Mouse (Mus musculus): Measurements from ENCODE around the gene Afdn. TPM values are rescaled to one million over a fixed set of nuclear protein-coding genes. Genes with fewer than 3 reads are reported as not detected.
"Not testable (repeated sequence)": the region's sequence is repeated elsewhere in the genome, so short reads cannot be mapped to it uniquely, and the experiment has no call there.

The Afdn gene
- polyA plus RNA-seq, 1 experiment from 2014 or later: 65.6 TPM

DNA sequence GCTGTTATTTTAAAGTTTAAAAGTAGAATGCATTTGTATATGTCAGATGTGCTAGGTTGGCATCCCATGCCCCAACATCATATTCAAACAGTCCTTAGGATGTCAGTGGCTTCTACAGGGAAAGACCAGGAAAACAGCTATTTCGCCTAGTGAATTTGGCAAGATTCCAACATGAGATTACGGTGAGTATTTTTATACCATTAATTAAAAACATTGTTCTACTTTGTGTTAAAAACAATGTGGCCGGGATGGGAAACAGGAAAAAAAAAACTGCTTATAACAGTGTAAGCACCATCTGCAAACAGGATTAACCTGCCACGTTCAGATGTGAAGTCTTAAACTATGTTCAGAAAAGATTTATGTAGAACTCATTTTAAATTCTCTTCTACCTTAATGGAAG, 153.6 kb downstream of the Afdn start:
- Histone ChIP-seq H3K4me1 (peaks cover 8% of the 10 kb centered on the region), H3K27me3 (ENCODE audit: low read depth, poor library complexity, severe bottlenecking) (no peaks in the 10 kb centered on the region), H3K36me3 (no peaks in the 10 kb centered on the region), H3K4me3 (no peak overlapping the region), H3K9me3 (replicated peaks) (no peaks in the 10 kb centered on the region), H3K27ac (no peak overlapping the region)
- DNase-seq (ENCODE audit: low spot score): no peak
- WGBS: 83% methylated on average over 4 of the region's 4 CpGs

DNA sequence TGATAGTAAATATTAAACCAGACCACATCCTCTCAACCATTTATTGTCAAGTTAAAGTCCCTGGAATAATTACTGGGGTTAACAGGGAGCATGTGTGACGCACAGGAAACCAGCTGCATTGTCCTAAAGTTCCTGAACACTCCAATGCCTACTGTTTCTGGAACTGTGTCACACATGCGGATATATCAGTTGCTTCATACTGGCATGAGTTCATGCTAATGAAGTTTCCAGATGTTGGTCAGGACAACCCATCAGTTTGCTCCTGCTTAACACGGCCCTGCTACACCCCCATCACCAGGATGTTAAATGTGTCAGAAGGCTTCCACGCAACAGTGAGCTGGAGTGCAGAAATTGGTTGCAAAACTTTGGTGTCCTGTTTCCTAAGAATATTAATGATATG, 154.2 kb downstream of the Afdn start:
- no peaks in the 10 kb centered on the region for H3K9me3 ChIP-seq (replicated peaks)
- no peaks in the 10 kb centered on the region for H3K27me3 ChIP-seq (ENCODE audit: low read depth, poor library complexity, severe bottlenecking)
- no peak for DNase-seq (ENCODE audit: low spot score)
- H3K4me1 ChIP-seq: peaks cover 8% of the 10 kb centered on the region
- WGBS: 63% methylated on average over 4 of the region's 4 CpGs
- no peak overlapping the region for H3K27ac ChIP-seq
- H3K36me3 ChIP-seq: no peaks in the 10 kb centered on the region
- no peak overlapping the region for H3K4me3 ChIP-seq

DNA sequence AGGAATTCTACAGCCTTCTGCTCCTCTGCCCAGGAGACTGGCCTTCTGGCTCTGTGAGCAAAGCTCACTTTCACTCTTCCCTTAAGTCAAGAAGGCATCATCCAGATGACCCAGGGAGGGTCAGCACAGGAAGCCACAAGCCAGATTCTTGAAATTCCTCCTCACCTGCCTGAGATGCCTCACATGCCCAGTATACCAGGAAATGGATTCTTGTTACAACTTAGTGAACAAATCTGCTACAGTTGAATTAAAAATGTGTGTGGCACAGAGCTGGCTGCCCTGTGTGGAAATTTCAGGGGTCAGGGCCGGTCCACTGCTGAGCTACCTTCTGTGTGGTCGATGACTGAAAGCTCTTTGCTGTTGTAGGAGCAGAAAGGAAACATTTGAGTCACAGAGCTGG, 160.4 kb downstream of the Afdn start:
- Histone ChIP-seq H3K4me1 (peaks cover 15% of the 10 kb centered on the region), H3K4me3 (no peak overlapping the region), H3K27me3 (ENCODE audit: low read depth, poor library complexity, severe bottlenecking) (no peaks in the 10 kb centered on the region), H3K9me3 (replicated peaks) (no peaks in the 10 kb centered on the region), H3K36me3 (no peaks in the 10 kb centered on the region), H3K27ac (peak overlapping the region; percentile 46; the same call in 1 of the 2 replicates)
- 71% methylated on average over 2 of the region's 2 CpGs for WGBS
- no peak for DNase-seq (ENCODE audit: low spot score)

DNA sequence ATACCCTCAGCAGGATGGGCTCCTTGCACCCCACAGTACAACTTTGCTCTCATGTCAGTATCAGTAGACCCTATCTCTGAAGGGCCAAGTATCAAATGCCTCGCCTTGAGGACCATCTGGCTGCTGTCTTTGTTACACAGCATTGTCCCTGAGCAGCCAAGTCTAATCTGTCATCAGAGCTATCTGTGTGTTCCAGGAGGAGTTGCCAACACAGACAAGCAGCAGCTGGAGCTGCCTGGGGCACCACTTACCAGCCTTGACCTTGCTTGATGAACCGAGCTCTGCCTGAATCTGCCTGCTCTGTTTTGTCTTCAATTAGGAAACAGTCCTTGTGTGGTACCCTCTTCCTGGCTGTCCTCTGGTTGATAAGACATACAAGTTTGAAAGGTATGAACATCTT, 163.1 kb downstream of the Afdn start:
- Histone ChIP-seq H3K9me3 (replicated peaks) (no peaks in the 10 kb centered on the region), H3K27me3 (ENCODE audit: low read depth, poor library complexity, severe bottlenecking) (no peaks in the 10 kb centered on the region), H3K4me1 (peaks cover 15% of the 10 kb centered on the region), H3K36me3 (no peaks in the 10 kb centered on the region), H3K4me3 (no peak overlapping the region), H3K27ac (no peak overlapping the region)
- 76% methylated on average over 2 of the region's 2 CpGs for WGBS
- DNase-seq (ENCODE audit: low spot score): no peak

DNA sequence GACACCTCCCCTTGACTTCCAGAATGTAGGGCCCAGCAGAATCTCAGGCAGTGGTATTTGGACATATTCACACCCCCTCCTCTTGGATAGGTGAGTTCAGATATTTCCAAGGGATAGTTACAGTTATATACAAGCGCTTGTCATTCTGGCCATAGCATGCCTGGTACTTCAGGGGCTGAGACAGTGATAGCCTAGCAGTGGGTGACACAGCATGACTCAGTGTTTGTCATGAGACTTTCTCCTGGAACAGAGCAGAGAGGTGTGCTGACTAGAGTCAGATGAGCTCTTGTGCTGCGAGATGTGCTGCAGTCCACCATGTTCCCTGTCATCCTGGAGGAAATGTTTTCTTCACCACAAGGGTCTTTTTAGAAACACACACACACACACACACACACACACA, 164.2 kb downstream of the Afdn start:
- DNase-seq (ENCODE audit: low spot score): no peak
- no peak overlapping the region for H3K4me3 ChIP-seq
- no peaks in the 10 kb centered on the region for H3K27me3 ChIP-seq (ENCODE audit: low read depth, poor library complexity, severe bottlenecking)
- H3K27ac ChIP-seq: no peak overlapping the region
- H3K4me1 ChIP-seq: peaks cover 15% of the 10 kb centered on the region
- H3K9me3 ChIP-seq (replicated peaks): no peaks in the 10 kb centered on the region
- no peaks in the 10 kb centered on the region for H3K36me3 ChIP-seq
- WGBS: 93% methylated on average over 2 of the region's 2 CpGs

DNA sequence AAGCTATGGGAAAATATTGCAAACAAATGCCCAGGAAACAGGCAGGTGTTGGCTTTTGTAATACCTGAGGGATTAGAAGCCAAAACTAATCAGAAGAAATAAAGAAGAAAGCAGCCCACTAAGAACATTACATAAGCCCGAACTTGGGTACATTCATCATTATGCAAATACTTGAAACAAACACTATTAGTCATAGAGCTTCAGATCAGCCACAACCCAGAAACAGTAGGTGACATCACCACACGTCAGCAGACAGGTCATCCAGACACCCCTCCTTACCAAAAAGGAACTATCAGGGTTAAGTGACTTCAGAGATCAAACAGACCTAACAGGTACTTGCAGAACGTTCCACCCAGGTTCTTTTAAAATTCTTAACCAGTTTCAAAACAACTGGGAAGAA, 165.6 kb downstream of the Afdn start:
- Histone ChIP-seq H3K4me1 (peaks cover 3% of the 10 kb centered on the region), H3K27ac (no peak overlapping the region), H3K36me3 (no peaks in the 10 kb centered on the region), H3K9me3 (replicated peaks) (no peaks in the 10 kb centered on the region), H3K27me3 (ENCODE audit: low read depth, poor library complexity, severe bottlenecking) (no peaks in the 10 kb centered on the region), H3K4me3 (no peak overlapping the region)
- no peak for DNase-seq (ENCODE audit: low spot score)
- WGBS: 64% methylated on average over 3 of the region's 3 CpGs

DNA sequence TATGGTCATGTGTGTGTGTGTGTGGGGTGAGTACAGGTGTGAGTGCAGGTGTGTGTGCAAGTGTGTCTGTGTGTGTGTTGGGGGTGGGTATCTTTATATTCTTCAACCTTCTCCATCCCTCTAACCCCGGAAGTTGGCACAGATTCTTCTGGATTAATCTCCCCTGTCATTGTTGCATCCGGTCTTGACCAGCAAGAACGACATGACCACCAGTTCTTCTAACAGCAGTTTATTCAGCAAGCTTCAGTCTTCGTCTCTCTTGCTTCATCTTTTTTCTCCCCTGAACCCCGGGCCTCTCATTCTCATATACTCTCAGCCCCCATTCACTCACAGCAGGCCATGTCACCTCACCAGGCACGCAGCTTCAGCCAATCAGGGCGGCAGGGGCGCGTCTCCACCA, 170.1 kb downstream of the Afdn start:
- 83% methylated on average over 9 of the region's 9 CpGs for WGBS
- DNase-seq (ENCODE audit: low spot score): no peak
- Histone ChIP-seq H3K4me1 (no peaks in the 10 kb centered on the region), H3K4me3 (no peak overlapping the region), H3K9me3 (replicated peaks) (no peaks in the 10 kb centered on the region), H3K27me3 (ENCODE audit: low read depth, poor library complexity, severe bottlenecking) (no peaks in the 10 kb centered on the region), H3K36me3 (no peaks in the 10 kb centered on the region), H3K27ac (no peak overlapping the region)

DNA sequence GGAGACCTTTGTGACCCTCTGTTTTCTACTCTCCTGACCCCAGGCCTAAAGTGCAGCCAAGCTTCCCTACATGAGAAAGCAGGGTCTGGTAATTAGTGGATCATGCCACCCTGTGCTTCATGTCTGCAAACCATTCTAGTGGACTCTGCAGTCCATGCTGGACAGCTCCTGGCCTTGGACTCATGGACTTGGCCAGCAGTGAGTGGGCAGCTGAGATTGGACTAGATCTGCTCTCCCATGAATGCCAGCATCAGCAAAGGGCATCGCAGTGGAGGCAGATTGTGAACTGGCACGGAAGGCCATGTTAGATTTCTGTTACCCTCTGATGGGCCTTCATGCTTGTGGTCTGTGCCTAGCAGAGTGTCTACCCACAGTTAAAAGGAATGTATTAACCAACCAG, 175.0 kb downstream of the Afdn start:
- H3K9me3 ChIP-seq (replicated peaks); H3K4me3 ChIP-seq; H3K27me3 ChIP-seq (ENCODE audit: low read depth, poor library complexity, severe bottlenecking); H3K27ac ChIP-seq; H3K4me1 ChIP-seq; DNase-seq (ENCODE audit: low spot score); H3K36me3 ChIP-seq: not testable (repeated sequence)
- WGBS: 87% methylated on average over 2 of the region's 2 CpGs

DNA sequence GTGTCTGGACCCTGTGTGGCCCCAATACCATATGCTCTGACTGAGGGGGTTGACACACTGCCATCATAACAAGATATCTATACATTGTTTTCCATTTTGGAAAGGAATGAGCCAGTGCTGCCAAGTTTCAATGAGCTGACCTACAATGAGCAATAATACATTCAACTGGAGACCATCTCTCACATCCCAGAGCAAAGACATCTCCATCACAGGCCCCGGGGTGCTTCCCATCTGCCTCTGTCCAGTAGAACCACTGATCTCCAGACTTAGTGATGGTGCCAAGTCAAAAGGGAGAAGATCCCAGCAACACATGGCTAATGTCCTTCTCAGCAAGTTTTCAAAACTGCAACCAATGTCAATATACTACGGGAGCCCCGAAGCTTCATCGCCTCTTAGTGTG, 177.4 kb downstream of the Afdn start:
- no peaks in the 10 kb centered on the region for H3K27me3 ChIP-seq (ENCODE audit: low read depth, poor library complexity, severe bottlenecking)
- H3K36me3 ChIP-seq: no peaks in the 10 kb centered on the region
- H3K4me1 ChIP-seq: no peaks in the 10 kb centered on the region
- no peak overlapping the region for H3K27ac ChIP-seq
- WGBS: 94% methylated on average over 4 of the region's 4 CpGs
- no peak for DNase-seq (ENCODE audit: low spot score)
- H3K4me3 ChIP-seq: no peak overlapping the region
- no peaks in the 10 kb centered on the region for H3K9me3 ChIP-seq (replicated peaks)

DNA sequence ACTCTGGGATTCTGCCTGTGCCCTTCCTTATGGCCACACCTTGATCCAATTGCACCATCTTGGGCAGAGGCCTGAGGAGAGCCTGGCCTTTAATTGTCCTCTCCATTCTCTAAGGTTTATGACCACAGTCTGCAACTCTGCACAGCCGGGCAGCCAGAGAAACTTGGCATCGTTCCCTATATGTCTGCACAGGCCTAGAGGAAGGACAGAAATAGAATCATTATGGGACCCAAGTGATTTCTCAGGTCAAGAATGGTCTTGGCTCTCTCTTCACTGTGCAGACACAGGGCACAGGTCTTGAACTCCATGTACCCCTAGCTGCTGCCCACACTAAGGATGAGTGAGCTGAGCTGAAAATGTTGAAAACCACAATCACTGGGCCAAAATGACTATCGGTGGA, 178.3 kb downstream of the Afdn start:
- Histone ChIP-seq H3K4me3 (no peak overlapping the region), H3K4me1 (no peaks in the 10 kb centered on the region), H3K27ac (no peak overlapping the region), H3K27me3 (ENCODE audit: low read depth, poor library complexity, severe bottlenecking) (no peaks in the 10 kb centered on the region), H3K9me3 (replicated peaks) (no peaks in the 10 kb centered on the region), H3K36me3 (no peaks in the 10 kb centered on the region)
- 94% methylated on average over 3 of the region's 3 CpGs for WGBS
- DNase-seq (ENCODE audit: low spot score): no peak

DNA sequence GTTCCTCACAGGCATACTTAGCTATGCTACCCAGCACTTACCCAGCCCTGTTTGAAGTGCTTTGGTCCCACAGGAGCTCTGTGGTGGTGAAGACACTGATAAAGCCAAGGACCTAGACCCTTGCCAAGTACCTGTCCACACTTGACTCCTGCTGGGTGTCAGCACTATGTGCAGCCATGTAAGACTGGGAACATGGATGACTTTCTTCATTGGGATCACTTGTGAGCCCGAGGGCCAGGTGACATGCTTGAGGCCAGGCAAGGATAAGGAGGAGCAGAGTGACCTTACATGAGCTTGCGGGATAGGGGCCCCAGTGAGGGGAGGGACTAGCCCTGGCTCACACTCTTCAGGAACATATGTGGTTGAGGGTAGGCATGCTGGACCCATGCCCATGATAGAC, 178.9 kb downstream of the Afdn start:
- not testable (repeated sequence) for DNase-seq (ENCODE audit: low spot score); H3K4me3 ChIP-seq; H3K9me3 ChIP-seq (replicated peaks); H3K27ac ChIP-seq; H3K4me1 ChIP-seq; H3K36me3 ChIP-seq; H3K27me3 ChIP-seq (ENCODE audit: low read depth, poor library complexity, severe bottlenecking)
- 86% methylated on average over 2 of the region's 2 CpGs for WGBS

DNA sequence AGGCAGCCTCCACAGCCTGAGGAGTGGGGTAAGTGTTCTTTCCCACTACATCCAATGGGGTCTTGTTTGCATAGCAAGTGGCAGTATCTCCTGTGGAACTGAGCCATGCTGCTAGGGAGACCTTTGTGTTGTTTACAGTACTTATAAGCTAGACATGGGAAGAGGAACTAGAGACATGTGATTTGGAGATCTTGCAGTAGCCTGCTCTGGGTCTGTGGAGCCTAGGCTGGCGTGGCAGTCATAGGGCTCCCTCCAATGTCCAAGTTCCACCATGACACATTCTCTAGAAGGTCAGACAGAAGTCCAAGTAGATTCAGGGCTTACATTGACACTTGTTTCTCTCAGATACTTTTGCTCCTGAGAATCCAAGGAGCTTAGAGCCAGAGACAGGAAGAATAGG, 180.1 kb downstream of the Afdn start:
- Histone ChIP-seq H3K27ac (no peak overlapping the region), H3K36me3 (no peaks in the 10 kb centered on the region), H3K4me3 (no peak overlapping the region), H3K9me3 (replicated peaks) (no peaks in the 10 kb centered on the region), H3K27me3 (ENCODE audit: low read depth, poor library complexity, severe bottlenecking) (no peaks in the 10 kb centered on the region), H3K4me1 (no peaks in the 10 kb centered on the region)
- DNase-seq (ENCODE audit: low spot score): no peak
- 73% methylated on average over 1 of the region's 1 CpGs for WGBS

DNA sequence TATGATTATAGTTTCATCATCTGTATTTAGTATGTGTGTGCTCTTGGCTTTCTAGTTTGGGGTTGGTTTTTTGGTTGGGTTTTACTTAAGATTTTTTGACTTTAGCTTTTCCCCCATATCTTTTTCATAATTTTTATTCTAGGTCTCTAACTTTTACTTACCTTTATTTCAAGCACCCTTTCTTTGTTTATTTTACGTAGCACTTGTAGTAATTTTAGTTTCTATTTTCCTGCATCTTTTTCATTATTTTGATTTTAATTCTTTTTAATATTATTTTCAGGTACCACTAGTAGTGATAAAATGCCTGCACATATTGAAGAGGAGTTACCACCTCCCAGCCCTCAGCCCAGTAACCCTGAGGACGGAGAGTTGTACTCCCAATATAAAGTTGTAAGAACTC, 187.7 kb downstream of the Afdn start, which contains the start of gene Gm7168:
Gene Gm7168 (plus strand): TSS at position 301 of the 400 bp plus-strand sequence.
- H3K4me3 ChIP-seq; H3K4me1 ChIP-seq; H3K9me3 ChIP-seq (replicated peaks); H3K36me3 ChIP-seq; H3K27me3 ChIP-seq (ENCODE audit: low read depth, poor library complexity, severe bottlenecking); H3K27ac ChIP-seq; DNase-seq (ENCODE audit: low spot score): not testable (repeated sequence)
- WGBS: 94% methylated on average over 1 of the region's 2 CpGs

DNA sequence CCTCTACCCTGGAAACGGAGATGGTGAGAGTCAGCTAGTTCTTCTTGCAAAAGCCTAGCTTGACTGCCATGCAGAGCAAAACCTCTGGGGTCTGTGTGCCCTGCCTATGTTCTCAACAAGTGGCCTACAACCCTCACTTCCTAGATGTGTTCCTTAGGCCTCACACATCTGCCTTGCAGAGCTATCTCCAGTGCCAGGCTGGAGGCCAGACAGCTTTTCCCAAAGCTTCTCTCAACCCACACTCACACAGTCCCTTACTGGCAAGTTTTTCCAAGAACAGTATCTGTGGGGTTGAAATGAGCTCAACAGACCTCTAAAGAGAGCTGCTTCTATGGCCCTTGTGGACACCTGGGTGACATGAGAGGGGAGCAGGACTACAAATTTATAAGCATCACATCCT, 191.2 kb downstream of the Afdn start:
- not testable (repeated sequence) for H3K27ac ChIP-seq; H3K9me3 ChIP-seq (replicated peaks); H3K4me3 ChIP-seq; H3K36me3 ChIP-seq; H3K4me1 ChIP-seq; DNase-seq (ENCODE audit: low spot score); H3K27me3 ChIP-seq (ENCODE audit: low read depth, poor library complexity, severe bottlenecking)
- 88% methylated on average over 1 of the region's 1 CpGs for WGBS
